Mouse (Mus musculus): ENCODE measurements around the gene Chtf18.
A peak's percentile ranks its signal among the peaks of the same experiment; 100 is the strongest.

Chtf18 gene

GRCm38 (mm10) chr17:25735745-25736144, 8.5 kb upstream of the Chtf18 start, which contains the start of gene Mslnl:
Gene Mslnl (plus strand): TSS chr17:25736042.
- no peak for DNase-seq (ENCODE audit: extremely low spot score, low read depth, low spot score)

GRCm38 (mm10) chr17:25735246-25735645, 8.0 kb upstream of the Chtf18 start:
- DNase-seq (ENCODE audit: extremely low spot score, low read depth, low spot score) = no peak

GRCm38 (mm10) chr17:25732082-25732481, 4.9 kb upstream of the Chtf18 start:
- peak; percentile 68 for DNase-seq (ENCODE audit: extremely low spot score, low read depth, low spot score)

GRCm38 (mm10) chr17:25728009-25728270, 721 bp upstream of the Chtf18 start:
- no peak for DNase-seq (ENCODE audit: extremely low spot score, low read depth, low spot score)

GRCm38 (mm10) chr17:25725264-25725663, 2.0 kb downstream of the Chtf18 start:
- no peak for DNase-seq (ENCODE audit: extremely low spot score, low read depth, low spot score)

- no peak for DNase-seq (ENCODE audit: extremely low spot score, low read depth, low spot score)
Observed at GRCm38 (mm10) chr17:25723919-25724318, 3.3 kb downstream of the Chtf18 start.

- no peak for DNase-seq (ENCODE audit: extremely low spot score, low read depth, low spot score)
Observed at GRCm38 (mm10) chr17:25723470-25723869, 3.7 kb downstream of the Chtf18 start.

GRCm38 (mm10) chr17:25721476-25721875, 5.7 kb downstream of the Chtf18 start:
- no peak for DNase-seq (ENCODE audit: extremely low spot score, low read depth, low spot score)

GRCm38 (mm10) chr17:25717691-25718090, 9.5 kb downstream of the Chtf18 start:
- no peak for DNase-seq (ENCODE audit: extremely low spot score, low read depth, low spot score)

- DNase-seq (ENCODE audit: extremely low spot score, low read depth, low spot score) = no peak
Observed at GRCm38 (mm10) chr17:25716711-25717637, 10.2 kb downstream of the Chtf18 start, which contains the start of gene Gng13. Gene Gng13 (plus strand): TSS chr17:25717171.

- DNase-seq (ENCODE audit: extremely low spot score, low read depth, low spot score) = no peak
Observed at GRCm38 (mm10) chr17:25716130-25716529, 11.1 kb downstream of the Chtf18 start.

- DNase-seq (ENCODE audit: extremely low spot score, low read depth, low spot score) = no peak
Observed at GRCm38 (mm10) chr17:25715627-25716026, 11.6 kb downstream of the Chtf18 start.

- DNase-seq (ENCODE audit: extremely low spot score, low read depth, low spot score) = no peak
Observed at GRCm38 (mm10) chr17:25711136-25711535, 16.1 kb downstream of the Chtf18 start.

- no peak for DNase-seq (ENCODE audit: extremely low spot score, low read depth, low spot score)
Observed at GRCm38 (mm10) chr17:25709994-25710393, 17.2 kb downstream of the Chtf18 start.

- no peak for DNase-seq (ENCODE audit: extremely low spot score, low read depth, low spot score)
Observed at GRCm38 (mm10) chr17:25700863-25701496, 26.2 kb downstream of the Chtf18 start.

GRCm38 (mm10) chr17:25698446-25698845, 28.8 kb downstream of the Chtf18 start:
- peak; percentile 84 for DNase-seq (ENCODE audit: extremely low spot score, low read depth, low spot score)

GRCm38 (mm10) chr17:25696263-25696662, 31.0 kb downstream of the Chtf18 start:
- DNase-seq (ENCODE audit: extremely low spot score, low read depth, low spot score) = no peak

- no peak for DNase-seq (ENCODE audit: extremely low spot score, low read depth, low spot score)
Observed at GRCm38 (mm10) chr17:25688922-25689321, 38.3 kb downstream of the Chtf18 start.

- DNase-seq (ENCODE audit: extremely low spot score, low read depth, low spot score) = no peak
Observed at GRCm38 (mm10) chr17:25686323-25686722, 40.9 kb downstream of the Chtf18 start.

GRCm38 (mm10) chr17:25681636-25682035, 45.6 kb downstream of the Chtf18 start:
- no peak for DNase-seq (ENCODE audit: extremely low spot score, low read depth, low spot score)

- no peak for DNase-seq (ENCODE audit: extremely low spot score, low read depth, low spot score)
Observed at GRCm38 (mm10) chr17:25679818-25680217, 47.4 kb downstream of the Chtf18 start.

- DNase-seq (ENCODE audit: extremely low spot score, low read depth, low spot score) = no peak
Observed at GRCm38 (mm10) chr17:25677969-25678368, 49.2 kb downstream of the Chtf18 start.
